Mouse (Mus musculus): ENCODE results near the gene Tmem132b. TPM values are rescaled to one million over a fixed set of nuclear protein-coding genes. Genes with fewer than 3 reads are reported as not detected.

Gene Tmem132b
- polyA plus RNA-seq, 1 experiment from 2014 or later: not detected

DNA sequence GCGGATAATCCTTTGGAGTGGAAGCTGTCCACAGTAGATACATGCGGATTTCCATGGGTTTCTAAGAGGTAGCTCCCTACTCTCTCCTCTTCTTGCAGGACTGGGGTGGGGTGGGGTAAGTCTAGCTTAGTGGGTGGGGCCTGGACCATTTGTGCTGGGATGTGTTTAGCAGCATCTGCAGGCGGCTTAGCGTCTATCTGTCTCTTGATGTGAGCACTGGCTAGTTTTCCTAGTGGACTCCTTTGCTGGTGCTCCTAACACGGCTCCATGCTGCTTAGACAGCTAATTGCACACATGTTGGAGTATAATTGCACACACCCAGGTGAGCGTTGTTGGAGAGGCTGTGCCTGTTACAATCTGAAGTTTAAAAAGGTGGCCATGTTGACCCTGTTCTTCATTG is 149.3 kb downstream of the Tmem132b start:
- WGBS: 88% methylated on average over 6 of the region's 6 CpGs
- Histone ChIP-seq H3K27me3 (replicated peaks; ENCODE audit: insufficient read depth, low read length) (no peaks in the 10 kb centered on the region), H3K27ac (ENCODE audit: low read length) (no peak overlapping the region), H3K4me1 (ENCODE audit: insufficient read depth, low read depth, low read length) (no peaks in the 10 kb centered on the region), H3K9ac (replicated peaks; ENCODE audit: low read depth) (no peak overlapping the region), H3K4me2 (replicated peaks; ENCODE audit: low read depth, low read length) (no peak overlapping the region), H3K36me3 (ENCODE audit: insufficient read depth, low read length) (no peaks in the 10 kb centered on the region), H3K9me3 (ENCODE audit: low read length) (no peaks in the 10 kb centered on the region), H3K4me3 (ENCODE audit: low read depth, low read length) (no peak overlapping the region)
- ATAC-seq: no peak
- TF ChIP-seq EP300 (IDR thresholded peaks at IDR 0.05): no peak
- TF ChIP-seq CTCF (IDR thresholded peaks at IDR 0.05): no peak
- DNase-seq (ENCODE audit: low spot score): no peak

DNA sequence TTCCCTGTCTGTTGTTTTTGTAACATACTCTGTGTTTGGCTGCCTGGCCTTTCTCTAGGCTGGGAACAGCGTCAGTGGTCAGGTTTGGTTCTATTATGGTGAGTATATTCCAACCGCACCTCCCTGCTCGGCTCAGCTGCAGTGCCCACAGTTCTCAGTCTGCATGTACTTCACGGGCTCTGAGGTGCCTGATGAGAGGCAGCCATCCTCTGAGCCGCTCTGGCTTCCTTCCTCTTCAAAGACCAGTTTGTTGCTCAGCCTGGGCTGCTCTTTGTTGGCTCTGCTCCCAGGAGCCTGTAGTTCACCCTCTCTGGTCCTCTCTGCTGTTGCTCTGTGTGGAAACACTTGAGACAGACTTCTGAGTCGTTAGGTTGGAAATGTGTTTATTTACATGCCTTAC is 151.9 kb downstream of the Tmem132b start:
- Histone ChIP-seq H3K4me1 (ENCODE audit: insufficient read depth, low read depth, low read length) (no peaks in the 10 kb centered on the region), H3K36me3 (ENCODE audit: insufficient read depth, low read length) (no peaks in the 10 kb centered on the region), H3K9me3 (ENCODE audit: low read length) (no peaks in the 10 kb centered on the region), H3K4me3 (ENCODE audit: low read depth, low read length) (no peak overlapping the region), H3K9ac (replicated peaks; ENCODE audit: low read depth) (no peak overlapping the region), H3K27me3 (replicated peaks; ENCODE audit: insufficient read depth, low read length) (no peaks in the 10 kb centered on the region), H3K27ac (ENCODE audit: low read length) (no peak overlapping the region), H3K4me2 (replicated peaks; ENCODE audit: low read depth, low read length) (no peak overlapping the region)
- ATAC-seq: no peak
- 61% methylated on average over 6 of the region's 6 CpGs for WGBS
- no peak for DNase-seq (ENCODE audit: low spot score)
- no peak for TF ChIP-seq EP300 (IDR thresholded peaks at IDR 0.05)
- no peak for TF ChIP-seq CTCF (IDR thresholded peaks at IDR 0.05)

DNA sequence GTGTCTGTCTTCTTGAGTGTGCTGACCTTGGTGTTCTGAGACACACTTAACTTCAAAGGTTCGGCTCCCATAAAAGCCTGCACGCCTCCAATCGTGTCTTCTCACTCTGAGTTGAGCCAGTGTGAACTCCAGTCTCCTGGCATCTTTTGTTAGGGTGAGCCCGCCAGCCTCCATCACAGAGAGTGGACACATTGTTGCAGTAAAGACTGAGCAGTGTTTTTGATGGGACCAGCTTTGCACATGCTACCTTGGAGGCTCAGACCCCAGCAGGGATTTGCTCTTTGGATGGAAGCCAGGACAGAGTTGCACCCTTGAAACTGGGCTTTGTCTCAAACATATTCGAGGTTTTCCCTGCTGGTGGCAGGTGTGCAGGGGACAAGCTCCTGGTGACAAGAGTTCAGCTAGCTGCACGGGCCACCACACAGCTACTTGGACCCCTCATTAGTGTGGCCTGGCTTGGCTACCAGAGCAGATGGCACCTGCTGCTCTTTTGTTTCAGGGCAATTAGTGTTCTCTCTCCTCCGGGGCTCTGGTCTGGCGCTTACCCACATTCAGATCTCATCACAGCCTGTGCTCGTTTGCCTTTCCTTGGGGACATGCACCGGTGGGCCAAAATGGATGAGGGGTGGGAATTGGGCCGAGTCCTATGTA is 154.2 kb downstream of the Tmem132b start:
- Histone ChIP-seq H3K27me3 (replicated peaks; ENCODE audit: insufficient read depth, low read length) (no peaks in the 10 kb centered on the region), H3K9ac (replicated peaks; ENCODE audit: low read depth) (no peak overlapping the region), H3K4me3 (ENCODE audit: low read depth, low read length) (no peak overlapping the region), H3K9me3 (ENCODE audit: low read length) (no peaks in the 10 kb centered on the region), H3K4me2 (replicated peaks; ENCODE audit: low read depth, low read length) (no peak overlapping the region), H3K4me1 (ENCODE audit: insufficient read depth, low read depth, low read length) (no peaks in the 10 kb centered on the region), H3K36me3 (ENCODE audit: insufficient read depth, low read length) (no peaks in the 10 kb centered on the region), H3K27ac (ENCODE audit: low read length) (no peak overlapping the region)
- TF ChIP-seq CTCF (IDR thresholded peaks at IDR 0.05) (no peak), EP300 (IDR thresholded peaks at IDR 0.05) (no peak)
- ATAC-seq (no peak), DNase-seq (ENCODE audit: low spot score) (no peak)
- WGBS: 72% methylated on average over 11 of the region's 11 CpGs

DNA sequence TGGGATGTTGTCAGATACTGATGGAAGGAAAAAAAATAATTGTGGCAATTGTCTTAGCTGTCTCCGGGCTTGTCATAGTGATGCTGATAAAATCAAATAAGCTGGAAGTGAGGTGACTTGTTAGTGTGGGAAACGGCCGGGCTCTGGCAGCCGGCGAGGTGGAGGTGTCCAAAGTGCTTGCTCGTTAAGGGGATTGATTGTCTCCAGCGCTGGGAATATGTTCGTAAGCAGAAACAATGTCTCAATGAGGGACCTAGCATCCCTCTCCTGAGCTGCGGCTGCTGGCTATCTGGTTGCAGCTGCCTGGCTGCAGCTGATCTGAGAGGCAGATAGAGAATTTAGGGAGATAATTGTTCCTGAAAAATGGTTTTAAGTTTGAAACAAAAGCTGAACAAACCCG is 161.0 kb downstream of the Tmem132b start:
- Histone ChIP-seq H3K9me3 (ENCODE audit: low read length) (no peaks in the 10 kb centered on the region), H3K4me1 (ENCODE audit: insufficient read depth, low read depth, low read length) (no peaks in the 10 kb centered on the region), H3K4me2 (replicated peaks; ENCODE audit: low read depth, low read length) (no peak overlapping the region), H3K36me3 (ENCODE audit: insufficient read depth, low read length) (no peaks in the 10 kb centered on the region), H3K4me3 (ENCODE audit: low read depth, low read length) (no peak overlapping the region), H3K27me3 (replicated peaks; ENCODE audit: insufficient read depth, low read length) (no peaks in the 10 kb centered on the region), H3K27ac (ENCODE audit: low read length) (no peak overlapping the region), H3K9ac (replicated peaks; ENCODE audit: low read depth) (no peak overlapping the region)
- no peak for DNase-seq (ENCODE audit: low spot score)
- TF ChIP-seq CTCF (IDR thresholded peaks at IDR 0.05): no peak
- WGBS: 59% methylated on average over 10 of the region's 10 CpGs
- no peak for ATAC-seq

DNA sequence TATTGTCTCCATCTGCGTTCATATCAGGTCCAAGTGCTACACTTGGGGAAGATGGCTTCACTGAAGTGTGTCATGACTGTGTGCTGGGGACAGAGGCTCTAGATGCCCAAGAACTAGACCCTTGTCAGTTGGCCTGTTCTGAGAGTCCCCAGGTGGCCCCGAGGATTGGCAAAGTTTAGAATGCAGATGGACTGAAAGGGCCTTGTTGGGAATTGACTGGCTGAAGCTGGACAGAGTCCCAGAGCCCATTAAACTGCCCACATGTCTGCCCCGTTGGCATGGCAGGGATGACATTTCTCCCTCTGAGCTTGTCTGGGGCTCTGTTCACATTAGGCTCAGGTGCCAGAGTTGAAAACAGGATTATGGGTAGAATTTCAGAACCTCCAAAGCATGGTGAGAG is 167.8 kb downstream of the Tmem132b start:
- TF ChIP-seq EP300 (IDR thresholded peaks at IDR 0.05) (no peak), CTCF (IDR thresholded peaks at IDR 0.05) (no peak)
- WGBS: 61% methylated on average over 3 of the region's 3 CpGs
- Histone ChIP-seq H3K4me1 (ENCODE audit: insufficient read depth, low read depth, low read length) (no peaks in the 10 kb centered on the region), H3K36me3 (ENCODE audit: insufficient read depth, low read length) (no peaks in the 10 kb centered on the region), H3K9ac (replicated peaks; ENCODE audit: low read depth) (no peak overlapping the region), H3K9me3 (ENCODE audit: low read length) (no peaks in the 10 kb centered on the region), H3K27me3 (replicated peaks; ENCODE audit: insufficient read depth, low read length) (no peaks in the 10 kb centered on the region), H3K27ac (ENCODE audit: low read length) (no peak overlapping the region), H3K4me3 (ENCODE audit: low read depth, low read length) (no peak overlapping the region), H3K4me2 (replicated peaks; ENCODE audit: low read depth, low read length) (no peak overlapping the region)
- DNase-seq (ENCODE audit: low spot score): no peak
- no peak for ATAC-seq

DNA sequence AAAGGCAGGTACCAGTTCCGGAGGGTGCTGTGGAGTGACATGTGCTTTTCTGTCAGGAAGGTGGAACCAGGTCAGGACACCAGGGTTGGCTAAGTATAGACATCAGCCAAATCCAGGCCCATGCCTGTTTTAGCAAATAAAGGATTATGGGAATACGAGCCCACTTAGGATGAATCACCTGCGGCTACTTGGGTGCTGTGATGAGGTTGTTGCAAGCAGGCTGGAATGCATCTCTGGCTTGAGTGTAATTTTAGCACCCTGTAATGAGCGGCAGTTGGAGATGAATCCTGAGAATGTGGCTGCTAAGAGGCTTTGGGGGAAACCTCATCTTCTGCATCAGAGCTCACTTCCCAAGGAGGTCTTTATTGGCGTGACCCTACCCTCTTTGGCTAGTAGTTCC is 168.7 kb downstream of the Tmem132b start:
- Histone ChIP-seq H3K4me2 (replicated peaks; ENCODE audit: low read depth, low read length) (no peak overlapping the region), H3K9ac (replicated peaks; ENCODE audit: low read depth) (no peak overlapping the region), H3K36me3 (ENCODE audit: insufficient read depth, low read length) (no peaks in the 10 kb centered on the region), H3K27me3 (replicated peaks; ENCODE audit: insufficient read depth, low read length) (no peaks in the 10 kb centered on the region), H3K27ac (ENCODE audit: low read length) (no peak overlapping the region), H3K4me1 (ENCODE audit: insufficient read depth, low read depth, low read length) (no peaks in the 10 kb centered on the region), H3K4me3 (ENCODE audit: low read depth, low read length) (no peak overlapping the region), H3K9me3 (ENCODE audit: low read length) (no peaks in the 10 kb centered on the region)
- WGBS: 80% methylated on average over 5 of the region's 5 CpGs
- DNase-seq (ENCODE audit: low spot score): no peak
- no peak for ATAC-seq
- no peak for TF ChIP-seq CTCF (IDR thresholded peaks at IDR 0.05)
- no peak for TF ChIP-seq EP300 (IDR thresholded peaks at IDR 0.05)

DNA sequence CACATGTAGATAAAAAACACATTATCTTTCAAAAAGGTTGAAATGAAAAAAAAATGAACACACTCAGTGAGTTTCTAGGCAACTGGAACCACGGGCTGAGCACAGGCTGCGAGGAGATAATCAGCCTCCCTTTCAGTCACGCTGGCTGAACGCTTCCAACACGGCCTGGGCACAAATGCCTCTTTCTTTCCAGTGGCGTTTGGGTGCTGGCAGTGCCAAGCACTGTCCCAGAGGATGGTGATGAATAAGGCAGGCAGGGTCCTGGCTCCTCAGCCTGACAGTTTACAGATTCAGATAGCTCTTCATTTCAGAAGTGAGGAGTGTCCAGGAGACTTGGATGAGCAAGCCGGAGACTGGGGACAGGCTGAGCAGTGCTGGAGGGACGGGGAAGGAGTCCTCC is 173.8 kb downstream of the Tmem132b start:
- DNase-seq (ENCODE audit: low spot score): no peak
- TF ChIP-seq EP300 (IDR thresholded peaks at IDR 0.05): no peak
- no peak for TF ChIP-seq CTCF (IDR thresholded peaks at IDR 0.05)
- Histone ChIP-seq H3K4me1 (ENCODE audit: insufficient read depth, low read depth, low read length) (no peaks in the 10 kb centered on the region), H3K9ac (replicated peaks; ENCODE audit: low read depth) (no peak overlapping the region), H3K27me3 (replicated peaks; ENCODE audit: insufficient read depth, low read length) (no peaks in the 10 kb centered on the region), H3K4me2 (replicated peaks; ENCODE audit: low read depth, low read length) (no peak overlapping the region), H3K4me3 (ENCODE audit: low read depth, low read length) (no peak overlapping the region), H3K9me3 (ENCODE audit: low read length) (no peaks in the 10 kb centered on the region), H3K27ac (ENCODE audit: low read length) (no peak overlapping the region), H3K36me3 (ENCODE audit: insufficient read depth, low read length) (no peaks in the 10 kb centered on the region)
- 67% methylated on average over 8 of the region's 8 CpGs for WGBS
- no peak for ATAC-seq

Measured in lung, postnatal 0 days (tissue).